Mouse (Mus musculus) CD4-positive helper T cell, adult 2 months (primary cell): Measurements from ENCODE around the gene Rrad.

ENCODE experiments used
- DNase-seq: peaks from one replicate; pipeline ENCODE4 v3.0.0-alpha.2; 2012; ENCODE audit warnings: low read depth, missing footprints, low spot score

The Rrad gene

GRCm38 (mm10) chr8:104613119-104613518, 18.0 kb downstream of the Rrad start:
- no peak for DNase-seq

- no peak for DNase-seq
Measured at GRCm38 (mm10) chr8:104611613-104612012, 19.5 kb downstream of the Rrad start.

- DNase-seq = no peak
Measured at GRCm38 (mm10) chr8:104610185-104610766, 20.9 kb downstream of the Rrad start.

DNA sequence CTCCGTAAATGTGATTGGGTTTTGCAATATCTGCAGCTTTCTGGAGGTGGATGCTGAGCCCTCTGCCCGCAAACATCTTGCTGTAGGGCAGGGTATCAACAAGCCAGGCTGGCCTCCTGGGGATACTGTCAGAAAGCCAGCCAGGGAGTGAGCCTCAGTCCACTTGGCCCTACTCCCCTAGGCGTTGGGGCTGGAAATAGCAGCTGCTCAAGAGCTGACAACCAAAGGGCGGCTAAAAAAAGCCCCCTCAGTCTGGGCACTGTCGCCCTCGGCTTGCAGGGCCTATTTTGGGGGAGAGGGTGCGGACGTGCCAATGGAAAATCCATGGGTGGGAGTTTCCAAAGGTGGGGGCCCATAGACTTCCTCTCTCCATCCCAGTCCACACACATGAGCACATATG, 21.9 kb downstream of the Rrad start:
- no peak for DNase-seq

DNA sequence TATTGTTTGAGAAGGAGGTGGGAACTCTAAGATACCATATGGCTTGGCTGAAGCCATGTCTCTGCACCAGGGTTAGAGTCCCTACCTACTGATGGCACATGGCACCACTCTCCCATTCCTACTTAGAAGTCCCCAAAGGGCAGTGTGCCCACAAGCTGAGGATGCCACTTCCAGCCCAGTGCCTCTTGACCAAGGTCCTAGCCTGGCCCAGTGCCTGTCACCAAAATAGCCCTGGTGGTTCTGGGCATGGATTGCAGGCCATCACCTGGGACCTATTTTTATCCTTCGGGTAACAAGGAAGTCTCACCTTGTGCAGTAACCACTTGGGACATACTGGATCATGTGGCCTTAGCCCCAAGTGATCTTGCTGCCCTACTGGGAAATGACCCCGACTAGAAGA, 23.2 kb downstream of the Rrad start:
- no peak for DNase-seq

DNA sequence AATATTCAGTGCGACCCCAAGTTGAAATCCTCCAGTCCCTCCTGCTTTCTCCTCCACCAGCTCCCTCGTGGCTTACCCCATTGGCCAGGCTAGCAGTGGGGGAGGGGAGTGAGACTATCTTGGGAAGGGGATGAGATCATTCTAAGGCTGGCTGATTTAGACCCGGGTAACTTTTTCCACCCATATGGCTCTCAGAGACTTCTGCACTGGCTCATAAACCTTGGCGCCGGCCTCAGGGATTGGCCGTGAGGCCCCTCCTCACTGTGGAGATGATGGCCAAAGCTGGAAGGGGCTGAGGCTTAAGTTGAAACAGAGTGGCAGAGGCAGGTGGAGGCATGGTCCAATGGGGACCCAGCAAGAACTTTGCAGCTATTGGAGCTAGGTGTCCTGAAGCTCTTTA, 24.8 kb downstream of the Rrad start:
- DNase-seq = no peak

GRCm38 (mm10) chr8:104603245-104603593, 27.9 kb downstream of the Rrad start:
- DNase-seq = no peak

GRCm38 (mm10) chr8:104602468-104603244, 28.5 kb downstream of the Rrad start:
- peak; percentile 73 for DNase-seq

DNA sequence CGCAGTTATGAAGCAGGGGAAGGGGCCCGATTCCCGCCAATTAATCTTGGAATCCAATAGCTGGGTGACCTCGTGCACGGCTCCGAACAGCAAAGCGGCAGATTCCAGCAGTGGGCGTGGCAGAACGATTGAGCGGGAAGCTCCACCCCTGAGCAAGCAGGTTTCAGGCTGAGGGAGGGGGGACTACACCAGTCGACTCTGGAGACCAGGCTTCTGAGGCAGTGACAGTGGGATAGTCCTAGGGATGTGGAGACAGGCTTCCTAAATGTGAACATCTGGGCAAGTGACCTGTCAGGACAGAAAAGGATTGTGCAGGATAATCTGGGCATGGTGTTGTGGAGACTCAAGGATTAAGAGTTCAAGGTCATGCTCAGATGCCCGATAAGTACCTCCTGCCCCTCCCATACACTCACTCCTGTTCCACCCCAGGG, 29.2 kb downstream of the Rrad start:
- no peak for DNase-seq

- DNase-seq = no peak
Measured at GRCm38 (mm10) chr8:104601386-104601785, 29.7 kb downstream of the Rrad start.

DNA sequence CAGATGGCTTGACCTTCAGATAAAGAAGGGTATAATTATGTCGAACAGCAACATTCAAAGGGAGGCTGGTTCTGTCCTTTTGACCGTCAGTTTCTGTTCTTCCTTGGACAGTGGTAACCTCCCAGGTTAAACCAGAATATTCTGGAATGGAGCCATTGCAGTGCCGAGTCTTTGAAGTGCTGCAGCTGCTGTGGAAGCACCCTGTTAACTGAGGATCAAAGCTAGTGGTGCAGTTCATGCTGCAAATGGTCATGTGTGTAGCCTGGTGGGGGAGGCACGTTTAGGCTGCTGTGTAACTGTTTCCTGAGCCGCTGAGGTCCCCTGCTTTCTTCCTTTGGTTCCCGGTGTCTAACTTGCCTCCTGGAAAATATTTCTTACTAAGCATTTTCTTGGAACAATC, 32.6 kb downstream of the Rrad start:
- DNase-seq = no peak

DNA sequence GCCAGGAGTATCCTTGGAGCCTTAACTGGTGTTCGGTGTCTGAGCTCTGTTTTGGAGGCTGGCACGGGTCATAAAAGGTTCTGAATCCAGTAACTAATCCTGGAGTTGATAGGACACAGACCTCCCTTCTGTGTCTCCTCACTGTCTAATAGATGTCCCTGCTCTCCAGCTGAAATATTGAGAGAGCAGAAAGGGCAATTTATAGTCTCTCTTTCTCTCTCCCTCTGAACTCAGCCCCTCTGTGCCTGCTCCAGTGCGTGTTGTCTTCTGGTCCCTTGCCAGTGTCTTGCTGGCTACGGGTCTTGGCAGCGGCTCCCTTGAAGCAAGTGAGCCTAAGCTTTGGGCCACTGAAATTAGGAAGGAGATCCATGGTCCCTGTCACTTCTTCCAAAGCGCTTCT, 33.5 kb downstream of the Rrad start:
- no peak for DNase-seq

DNA sequence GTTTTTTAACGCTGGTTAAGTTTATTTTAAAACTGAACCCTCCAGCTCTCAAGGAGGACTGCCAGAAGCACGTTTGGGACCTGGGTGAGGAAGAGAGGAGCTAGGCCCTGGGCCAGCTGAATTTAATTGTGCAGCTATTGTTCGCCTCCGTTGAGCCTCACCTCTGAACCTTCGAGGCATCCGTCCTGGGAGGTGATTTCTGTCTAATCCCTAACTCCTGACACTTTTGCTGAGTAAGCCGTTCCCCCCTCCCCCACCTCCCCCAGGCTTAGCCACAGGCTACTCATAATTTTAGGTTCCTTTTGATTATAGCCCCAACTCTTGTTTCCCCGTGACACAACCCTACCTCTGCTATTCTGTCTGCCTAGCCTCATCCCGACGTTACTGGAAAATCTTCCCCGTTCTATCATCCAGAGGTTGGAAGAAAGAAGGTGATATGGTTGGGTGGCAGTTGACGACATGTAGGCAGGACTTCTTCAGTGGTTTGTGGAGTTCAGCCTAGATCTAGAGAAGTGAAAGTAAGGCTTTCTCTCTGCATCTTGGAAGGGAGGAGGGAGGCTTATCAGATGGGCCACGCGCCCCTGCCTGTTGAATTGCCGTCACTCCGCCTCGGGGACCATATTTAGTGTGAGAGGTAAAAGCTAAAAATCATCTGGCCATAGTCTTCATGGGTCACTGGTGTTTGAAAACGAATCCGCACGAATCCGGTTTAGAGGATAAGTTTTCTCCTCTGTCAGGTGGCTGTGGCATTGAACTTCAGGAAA, 35.2 kb downstream of the Rrad start:
- DNase-seq = peak; percentile 11

GRCm38 (mm10) chr8:104594611-104595362, 36.3 kb downstream of the Rrad start:
- DNase-seq = no peak

- no peak for DNase-seq
Measured at GRCm38 (mm10) chr8:104593536-104594325, 37.4 kb downstream of the Rrad start.

- DNase-seq = no peak
Measured at GRCm38 (mm10) chr8:104592566-104592965, 38.6 kb downstream of the Rrad start.

DNA sequence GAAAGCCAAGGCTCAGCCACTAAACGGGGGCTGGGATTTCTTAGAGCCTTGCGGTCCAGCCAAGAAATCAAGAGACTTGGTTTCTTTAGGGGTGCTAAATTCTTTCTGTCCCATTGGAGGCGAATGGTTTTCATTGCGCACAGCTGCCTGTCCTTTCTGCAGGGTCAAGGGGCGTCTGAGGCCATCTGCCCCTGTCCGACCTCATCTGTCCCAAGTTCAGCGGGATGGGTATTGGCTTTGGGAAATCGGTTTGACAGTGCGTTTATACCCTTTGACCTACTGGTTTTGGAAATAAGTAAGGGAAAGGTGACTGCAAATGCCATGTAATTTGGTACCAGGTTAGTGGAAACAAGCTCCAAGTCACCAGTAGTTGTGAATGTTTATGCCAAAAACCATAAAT, 39.3 kb downstream of the Rrad start:
- DNase-seq = no peak

DNA sequence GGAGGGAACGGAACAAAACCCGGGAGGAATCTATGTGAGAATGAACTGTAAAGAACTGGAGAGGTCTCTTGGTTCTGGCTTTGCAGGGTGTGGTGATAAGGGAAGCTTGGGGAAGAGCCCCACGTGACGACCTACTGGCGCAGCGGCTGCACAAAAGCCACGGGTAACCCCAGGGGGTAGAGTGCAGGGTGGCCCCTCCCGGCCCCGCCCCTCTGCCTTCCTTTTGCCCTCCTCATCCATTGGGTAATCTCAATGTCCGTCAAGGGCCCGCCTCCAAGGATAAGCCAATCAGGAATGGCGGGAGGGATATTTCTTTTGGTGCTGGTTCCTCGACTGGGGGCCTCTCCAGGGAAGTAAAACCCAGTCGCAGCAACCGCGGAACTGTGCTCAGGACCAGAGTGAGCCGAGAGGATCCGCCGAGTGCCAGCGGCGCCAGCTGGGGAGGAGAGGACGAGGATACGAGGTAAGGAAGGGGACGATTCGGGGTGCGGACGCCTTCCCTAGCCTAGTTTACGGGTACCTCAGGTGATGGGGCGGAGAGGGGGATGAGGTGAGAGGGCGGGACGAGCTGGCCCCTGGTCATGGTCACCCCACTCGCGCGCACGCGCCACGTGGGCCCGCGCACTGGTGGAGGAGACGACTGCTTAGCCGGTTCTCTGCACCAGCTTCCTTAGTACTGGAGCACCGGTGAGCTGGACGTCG, 39.8 kb downstream of the Rrad start, which contains the start of gene Pdp2:
Pdp2 (plus strand) TSS at position 319 of the 702 bp plus-strand sequence.
- peak; percentile 94 for DNase-seq

DNA sequence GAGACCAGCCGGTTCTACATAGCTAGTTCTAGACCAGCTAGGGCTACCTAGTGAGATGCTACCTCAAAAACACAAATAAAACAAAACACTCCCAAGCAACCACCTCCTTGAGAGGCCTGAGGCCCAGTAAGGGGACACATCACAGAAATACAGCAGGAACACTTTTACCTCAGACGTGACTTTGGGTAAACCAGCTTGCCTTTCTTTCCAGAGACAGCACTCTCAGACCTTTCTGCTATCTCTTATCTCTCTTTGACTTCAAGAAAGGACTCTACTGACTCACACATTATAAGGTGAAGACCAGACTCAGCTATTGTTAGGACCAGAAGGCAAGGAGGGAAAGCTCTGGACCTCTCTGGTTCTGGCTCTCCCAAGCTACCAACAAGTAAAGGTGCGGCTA, 40.8 kb downstream of the Rrad start:
- no peak for DNase-seq

GRCm38 (mm10) chr8:104584522-104584921, 46.6 kb downstream of the Rrad start:
- no peak for DNase-seq
